Mouse (Mus musculus): ENCODE data around the gene Bicdl1.

The Bicdl1 gene

DNA sequence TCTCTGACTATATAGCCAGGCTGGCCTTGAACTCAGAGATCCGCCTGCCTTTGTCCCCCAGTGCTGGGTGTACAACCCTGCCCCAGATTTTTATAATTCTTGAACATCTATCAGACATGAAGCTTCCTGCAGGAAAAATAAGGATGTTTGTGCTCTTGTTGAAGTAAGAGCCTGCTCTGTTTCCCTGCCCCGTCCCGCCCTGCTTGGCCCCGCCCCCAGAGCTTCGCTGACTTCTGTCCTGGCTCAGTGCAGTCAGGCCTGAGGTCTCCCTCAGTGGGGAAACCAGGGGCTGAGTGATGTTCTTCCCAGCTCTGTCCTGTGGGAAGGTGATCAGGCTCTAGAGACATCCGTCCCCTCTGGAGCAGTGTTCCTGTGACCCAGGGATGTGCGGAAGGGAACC, 108.7 kb downstream of the Bicdl1 start:
- no peak for DNase-seq

DNA sequence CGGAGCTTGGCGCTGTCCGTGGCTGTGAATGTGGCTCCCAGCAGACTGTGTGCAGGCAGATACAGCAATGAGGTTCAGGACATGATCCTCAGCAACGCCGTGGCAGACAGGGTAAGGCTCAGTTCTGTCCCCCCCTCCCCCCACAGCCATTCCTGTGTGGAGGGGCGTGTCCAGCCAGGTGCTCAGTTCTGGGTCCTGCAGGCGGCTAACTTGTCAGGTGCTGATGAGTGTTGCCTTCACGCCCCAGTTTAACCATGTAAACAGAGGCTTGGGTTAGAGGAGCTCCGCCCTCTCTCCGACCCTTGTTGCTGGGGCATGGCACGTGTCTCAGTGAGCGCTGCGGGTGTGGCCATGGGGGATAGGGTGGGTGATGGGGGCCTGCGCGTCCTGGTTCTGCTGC, 111.7 kb downstream of the Bicdl1 start:
- no peak for DNase-seq

DNA sequence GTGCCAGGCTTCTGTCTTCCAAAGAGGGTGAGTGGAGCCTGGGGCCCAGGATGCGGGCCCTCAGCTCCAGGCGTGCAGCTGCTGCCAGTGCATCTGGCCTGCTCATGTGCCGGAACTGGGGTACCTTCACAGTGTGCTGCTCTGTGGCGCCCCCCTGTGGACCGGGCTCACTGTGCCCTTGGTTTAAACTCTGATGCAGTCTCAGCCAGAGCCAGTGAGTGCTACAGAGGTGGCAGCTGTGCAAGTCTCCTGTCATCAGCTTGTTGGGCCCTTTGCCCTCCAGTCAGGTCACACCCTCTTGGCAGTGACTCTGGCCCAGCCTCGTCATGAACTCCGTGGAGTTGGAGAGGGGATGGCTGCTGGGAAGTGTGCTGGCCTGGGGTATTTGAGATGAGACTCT, 116.5 kb downstream of the Bicdl1 start:
- DNase-seq: peak; percentile 71

DNA sequence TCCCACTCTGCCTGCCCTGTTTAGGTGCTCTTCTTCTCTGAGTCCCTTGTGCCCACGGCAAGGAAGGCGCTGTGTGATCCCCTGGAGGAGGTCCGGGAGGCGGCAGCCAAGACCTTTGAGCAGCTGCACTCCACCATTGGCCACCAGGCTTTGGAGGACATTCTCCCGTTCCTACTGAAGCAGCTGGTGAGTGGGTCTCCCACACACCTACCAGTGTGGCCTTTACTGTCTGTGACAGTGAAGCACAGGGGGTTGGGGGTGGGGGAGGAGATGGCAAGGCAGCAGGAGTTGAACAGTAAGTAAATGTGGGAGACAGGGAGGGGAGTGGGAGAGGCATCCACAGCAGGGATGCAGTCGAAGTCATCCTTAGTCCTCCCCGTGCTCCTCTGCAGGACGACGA, 118.1 kb downstream of the Bicdl1 start:
- no peak for DNase-seq

DNA sequence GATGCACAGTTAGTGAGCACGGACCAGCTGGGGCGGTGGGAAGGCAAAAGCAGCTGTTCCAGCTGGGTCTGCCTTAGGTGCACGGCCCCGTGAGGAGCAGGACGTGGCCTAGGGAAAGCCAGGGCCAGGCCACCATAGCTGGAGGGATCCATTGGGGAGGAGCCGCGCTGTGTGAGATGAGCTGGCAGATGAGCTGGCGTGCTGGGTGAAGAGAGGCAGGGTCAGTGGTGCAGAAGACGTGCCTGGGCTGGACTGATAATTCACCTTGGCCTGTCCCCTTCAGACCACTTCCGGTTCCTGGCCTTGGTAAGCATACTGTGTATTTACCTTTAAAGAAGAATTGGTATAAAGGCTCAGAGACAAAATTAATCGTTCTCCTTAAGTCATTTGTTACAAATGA, 119.9 kb downstream of the Bicdl1 start:
- DNase-seq: no peak

DNA sequence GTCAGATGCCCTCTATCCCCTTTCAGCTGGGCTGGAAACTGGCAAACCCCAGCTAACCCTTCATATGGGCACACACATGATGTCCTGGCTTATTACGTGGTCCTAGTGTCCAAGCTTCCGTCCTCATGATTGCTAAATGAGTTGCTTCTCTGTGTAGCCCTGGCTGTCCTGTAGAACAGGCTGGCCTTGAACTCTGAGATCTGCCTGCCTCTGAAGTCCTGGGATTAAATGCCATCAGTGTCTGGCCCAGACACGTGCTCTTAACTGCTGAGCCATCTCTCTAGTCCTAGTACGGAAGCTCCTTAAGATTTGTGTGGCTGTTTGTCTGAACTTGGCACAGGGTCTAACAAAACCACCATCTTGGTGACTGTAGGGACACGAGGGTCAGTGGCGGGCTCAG, 127.9 kb downstream of the Bicdl1 start:
- no peak for DNase-seq
